Mouse (Mus musculus) liver, adult (tissue): Measurements from ENCODE around the gene Clcnkb.

Experiments
- GATA4 ChIP-seq: IDR thresholded peaks from 2 replicates; pipeline ENCODE4 v1.6.1; 2014; ENCODE audit warnings: mild to moderate bottlenecking, low read length; ENCODE audit not compliant: insufficient replicate concordance

Gene Clcnkb

GRCm38 (mm10) chr4:141357811-141358210 is 58.0 kb downstream of the Clcnkb start:
- no peak for TF ChIP-seq GATA4
